Mouse (Mus musculus): ENCODE data around the gene AC129217.1. TPM values are rescaled to one million over a fixed set of nuclear protein-coding genes. Genes with fewer than 3 reads are reported as not detected.

Gene AC129217.1
- 5.6 and 12.7 TPM in 2 replicates for total RNA-seq (2014; rRNA removed)
- polyA plus RNA-seq (2015; fragmentation: Nextera tagmentation; extraction: Ambion mirVana): not detected in 2 replicates

GRCm38 (mm10) chr19:8829660-8830059 lies at the start of gene AC129217.1:
TSS of gene AC129217.1 (plus strand) at chr19:8829773.
- H3K27ac ChIP-seq (ENCODE audit: low read depth, low read length): no peak within 1 kb of the TSS
- no peak within 1 kb of the TSS for H3K4me3 ChIP-seq (ENCODE audit: low read depth, low read length)
- WGBS: 89% methylated on average over 8 of the region's 8 CpGs
- ATAC-seq (ENCODE audit: low FRiP score) (no peak), DNase-seq (ENCODE audit: low spot score) (no peak)
- no peaks in the 10 kb centered on the region for H3K9me3 ChIP-seq (ENCODE audit: low read length)
- peaks cover 80% of the 10 kb centered on the region for H3K36me3 ChIP-seq (ENCODE audit: insufficient read depth, low read length)
- no peak within 1 kb of the TSS for H3K9ac ChIP-seq (replicated peaks; ENCODE audit: low read length, poor library complexity, severe bottlenecking)
- TF ChIP-seq CTCF (IDR thresholded peaks at IDR 0.05): no peak
- H3K4me1 ChIP-seq (ENCODE audit: insufficient read depth, low read length): no peaks in the 10 kb centered on the region
- H3K4me2 ChIP-seq (ENCODE audit: low read depth, low read length, poor library complexity, severe bottlenecking): no peak within 1 kb of the TSS
- no peaks in the 10 kb centered on the region for H3K27me3 ChIP-seq (ENCODE audit: insufficient read depth, low read length)

GRCm38 (mm10) chr19:8786008-8786781 lies 43.4 kb upstream of the AC129217.1 start, which contains the start of gene Taf6l:
TSS of gene Taf6l (minus strand) at chr19:8786417.
- peak; percentile 99 for ATAC-seq (ENCODE audit: low FRiP score)
- DNase-seq (ENCODE audit: low spot score): peak; percentile 97
- 1% methylated on average over 31 of the region's 32 CpGs for WGBS
- TF ChIP-seq CTCF (IDR thresholded peaks at IDR 0.05): peak; percentile 66
- H3K4me3 ChIP-seq (ENCODE audit: low read depth, low read length): peak within 1 kb of the TSS; percentile 70
- no peaks in the 10 kb centered on the region for H3K27me3 ChIP-seq (ENCODE audit: insufficient read depth, low read length)
- no peaks in the 10 kb centered on the region for H3K9me3 ChIP-seq (ENCODE audit: low read length)
- H3K4me1 ChIP-seq (ENCODE audit: insufficient read depth, low read length): no peaks in the 10 kb centered on the region
- peak within 1 kb of the TSS; percentile 65 for H3K9ac ChIP-seq (replicated peaks; ENCODE audit: low read length, poor library complexity, severe bottlenecking)
- peak within 1 kb of the TSS; percentile 66 for H3K4me2 ChIP-seq (ENCODE audit: low read depth, low read length, poor library complexity, severe bottlenecking)
- peaks cover 18% of the 10 kb centered on the region for H3K36me3 ChIP-seq (ENCODE audit: insufficient read depth, low read length)
- H3K27ac ChIP-seq (ENCODE audit: low read depth, low read length): peak within 1 kb of the TSS; percentile 77

GRCm38 (mm10) chr19:8788521-8788920 lies 41.1 kb upstream of the AC129217.1 start:
- no peaks in the 10 kb centered on the region for H3K27me3 ChIP-seq (ENCODE audit: insufficient read depth, low read length)
- no peak overlapping the region for H3K4me2 ChIP-seq (ENCODE audit: low read depth, low read length, poor library complexity, severe bottlenecking)
- no peak for TF ChIP-seq CTCF (IDR thresholded peaks at IDR 0.05)
- H3K27ac ChIP-seq (ENCODE audit: low read depth, low read length): no peak overlapping the region; the same call in 1 of the 2 replicates
- H3K36me3 ChIP-seq (ENCODE audit: insufficient read depth, low read length): peaks cover 6% of the 10 kb centered on the region
- 13% methylated on average over 3 of the region's 3 CpGs for WGBS
- ATAC-seq (ENCODE audit: low FRiP score): no peak
- no peaks in the 10 kb centered on the region for H3K9me3 ChIP-seq (ENCODE audit: low read length)
- DNase-seq (ENCODE audit: low spot score): peak; percentile 51
- H3K9ac ChIP-seq (replicated peaks; ENCODE audit: low read length, poor library complexity, severe bottlenecking): no peak overlapping the region
- no peak overlapping the region for H3K4me3 ChIP-seq (ENCODE audit: low read depth, low read length)
- no peaks in the 10 kb centered on the region for H3K4me1 ChIP-seq (ENCODE audit: insufficient read depth, low read length)

- no peak for ATAC-seq (ENCODE audit: low FRiP score)
- 15% methylated on average over 1 of the region's 1 CpGs for WGBS
- H3K9me3 ChIP-seq (ENCODE audit: low read length): no peaks in the 10 kb centered on the region
- peaks cover 12% of the 10 kb centered on the region for H3K36me3 ChIP-seq (ENCODE audit: insufficient read depth, low read length)
- no peak overlapping the region for H3K4me2 ChIP-seq (ENCODE audit: low read depth, low read length, poor library complexity, severe bottlenecking)
- no peak for TF ChIP-seq CTCF (IDR thresholded peaks at IDR 0.05)
- DNase-seq (ENCODE audit: low spot score): no peak
- H3K4me3 ChIP-seq (ENCODE audit: low read depth, low read length): no peak overlapping the region
- no peaks in the 10 kb centered on the region for H3K4me1 ChIP-seq (ENCODE audit: insufficient read depth, low read length)
- no peak overlapping the region; the same call in 1 of the 2 replicates for H3K27ac ChIP-seq (ENCODE audit: low read depth, low read length)
- H3K9ac ChIP-seq (replicated peaks; ENCODE audit: low read length, poor library complexity, severe bottlenecking): no peak overlapping the region
- H3K27me3 ChIP-seq (ENCODE audit: insufficient read depth, low read length): no peaks in the 10 kb centered on the region
Measured at GRCm38 (mm10) chr19:8789171-8789570, 40.4 kb upstream of the AC129217.1 start.

GRCm38 (mm10) chr19:8790171-8790570 lies 39.4 kb upstream of the AC129217.1 start:
- DNase-seq (ENCODE audit: low spot score): no peak
- 83% methylated on average over 7 of the region's 7 CpGs for WGBS
- H3K36me3 ChIP-seq (ENCODE audit: insufficient read depth, low read length): peaks cover 18% of the 10 kb centered on the region

More at GRCm38 (mm10) chr19:8790171-8790570, 39.4 kb upstream of the AC129217.1 start:
- H3K4me2 ChIP-seq (ENCODE audit: low read depth, low read length, poor library complexity, severe bottlenecking): no peak overlapping the region
- no peak overlapping the region for H3K27ac ChIP-seq (ENCODE audit: low read depth, low read length)
- no peak for TF ChIP-seq CTCF (IDR thresholded peaks at IDR 0.05)
- no peak overlapping the region for H3K4me3 ChIP-seq (ENCODE audit: low read depth, low read length)
- no peaks in the 10 kb centered on the region for H3K27me3 ChIP-seq (ENCODE audit: insufficient read depth, low read length)
- no peak overlapping the region for H3K9ac ChIP-seq (replicated peaks; ENCODE audit: low read length, poor library complexity, severe bottlenecking)
- no peak for ATAC-seq (ENCODE audit: low FRiP score)
- no peaks in the 10 kb centered on the region for H3K4me1 ChIP-seq (ENCODE audit: insufficient read depth, low read length)
- no peaks in the 10 kb centered on the region for H3K9me3 ChIP-seq (ENCODE audit: low read length)
